Mouse (Mus musculus): ENCODE measurements at regions not wholly inside any gene's neighbourhood (a gene's known extent, or its start where the extent isn't known, plus 50 kb on each side); places are given as distances from the start of the nearest gene placed in this dataset.

DNA sequence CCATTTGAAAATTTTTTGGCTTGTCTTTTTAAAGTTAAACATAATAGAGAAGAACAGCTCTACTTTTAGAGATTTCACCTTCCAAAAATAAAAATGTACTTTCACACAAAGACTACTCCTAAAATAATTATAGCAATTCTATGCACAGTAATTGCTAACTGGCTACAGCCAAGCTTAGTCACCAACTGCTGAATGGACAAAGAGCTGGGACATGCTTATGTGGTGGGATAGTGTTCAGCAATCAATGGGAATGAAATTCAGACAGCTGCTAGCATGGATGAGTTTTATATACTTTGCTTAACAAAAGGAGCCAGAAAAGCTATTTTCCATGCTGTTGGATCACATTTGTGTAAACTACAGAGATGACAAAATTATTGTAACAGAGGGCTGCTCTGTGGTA is 2727.5 kb downstream of the Gm37988 start:
- H3K4me1 ChIP-seq (replicated peaks; ENCODE audit: control insufficient read depth, insufficient read depth, low read length): no peaks in the 10 kb centered on the region
- DNase-seq (ENCODE audit: low spot score) (no peak), ATAC-seq (ENCODE audit: low FRiP score) (no peak)
- H3K4me3 ChIP-seq (ENCODE audit: low read depth, low read length): no peak overlapping the region
- H3K27me3 ChIP-seq (ENCODE audit: control insufficient read depth, insufficient read depth, low read length): no peaks in the 10 kb centered on the region
- H3K27ac ChIP-seq (ENCODE audit: low read depth, low read length): no peak overlapping the region
- H3K4me2 ChIP-seq (replicated peaks; ENCODE audit: low read depth, low read length): no peak overlapping the region
- H3K9me3 ChIP-seq (ENCODE audit: control insufficient read depth, low read length): no peaks in the 10 kb centered on the region
- H3K36me3 ChIP-seq (ENCODE audit: control insufficient read depth, insufficient read depth, low read length): no peaks in the 10 kb centered on the region
- H3K9ac ChIP-seq (ENCODE audit: low read depth, low read length): no peak overlapping the region

DNA sequence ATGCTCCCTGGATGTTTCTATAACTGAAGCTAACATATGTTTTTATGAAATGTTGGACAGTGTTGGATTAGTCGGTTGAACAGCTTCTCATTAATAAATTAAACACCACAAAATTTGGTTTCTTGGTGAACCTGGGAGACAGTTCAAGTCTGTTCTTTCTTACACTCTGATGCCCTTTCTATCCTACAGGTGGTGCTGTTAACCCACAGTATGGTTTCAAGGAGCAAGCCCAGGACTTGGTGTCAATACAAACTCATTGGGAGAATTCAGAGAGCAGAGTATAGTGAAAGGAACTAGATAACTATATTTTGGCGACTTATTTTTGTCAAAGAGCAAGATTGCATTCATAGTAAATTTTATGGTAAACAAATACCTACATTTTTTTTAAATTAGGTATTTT is 2735.8 kb downstream of the Gm37988 start:
- no peaks in the 10 kb centered on the region for H3K4me1 ChIP-seq (replicated peaks; ENCODE audit: control insufficient read depth, insufficient read depth, low read length)
- H3K27me3 ChIP-seq (ENCODE audit: control insufficient read depth, insufficient read depth, low read length): no peaks in the 10 kb centered on the region
- H3K36me3 ChIP-seq (ENCODE audit: control insufficient read depth, insufficient read depth, low read length): no peaks in the 10 kb centered on the region
- ATAC-seq (ENCODE audit: low FRiP score): peak; percentile 47; the same call in 1 of the 2 replicates
- no peak overlapping the region for H3K9ac ChIP-seq (ENCODE audit: low read depth, low read length)
- no peak overlapping the region for H3K4me2 ChIP-seq (replicated peaks; ENCODE audit: low read depth, low read length)
- no peaks in the 10 kb centered on the region for H3K9me3 ChIP-seq (ENCODE audit: control insufficient read depth, low read length)
- peak; percentile 41 for DNase-seq (ENCODE audit: low spot score)
- H3K27ac ChIP-seq (ENCODE audit: low read depth, low read length): no peak overlapping the region
- no peak overlapping the region for H3K4me3 ChIP-seq (ENCODE audit: low read depth, low read length)
- 28% methylated on average over 2 of the region's 2 CpGs for whole genome bisulfite sequencing

DNA sequence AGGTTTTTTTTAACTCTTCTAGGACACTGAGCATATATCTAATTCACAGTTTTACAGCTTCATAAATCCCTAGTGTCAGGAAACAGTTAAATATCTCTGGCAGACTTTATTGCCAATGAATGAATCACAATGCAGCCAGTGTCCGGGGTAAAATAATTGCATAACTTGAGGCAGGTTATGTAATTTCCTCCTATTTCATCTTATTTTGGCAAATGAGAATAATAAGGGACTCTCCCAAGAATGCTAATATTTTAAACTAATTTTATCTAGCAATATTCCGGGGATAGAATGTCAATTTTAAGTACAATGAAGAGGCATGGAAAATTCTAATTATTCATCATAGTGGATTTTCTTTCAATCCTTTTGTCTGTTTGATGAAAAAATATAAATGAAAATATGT is 2740.6 kb downstream of the Gm37988 start:
- ATAC-seq (ENCODE audit: low FRiP score) (no peak), DNase-seq (ENCODE audit: low spot score) (no peak)
- Histone ChIP-seq H3K4me1 (replicated peaks; ENCODE audit: control insufficient read depth, insufficient read depth, low read length) (no peaks in the 10 kb centered on the region), H3K4me3 (ENCODE audit: low read depth, low read length) (no peak overlapping the region), H3K9ac (ENCODE audit: low read depth, low read length) (no peak overlapping the region), H3K27ac (ENCODE audit: low read depth, low read length) (no peak overlapping the region), H3K9me3 (ENCODE audit: control insufficient read depth, low read length) (no peaks in the 10 kb centered on the region), H3K36me3 (ENCODE audit: control insufficient read depth, insufficient read depth, low read length) (no peaks in the 10 kb centered on the region), H3K4me2 (replicated peaks; ENCODE audit: low read depth, low read length) (no peak overlapping the region), H3K27me3 (ENCODE audit: control insufficient read depth, insufficient read depth, low read length) (no peaks in the 10 kb centered on the region)
- 80% methylated on average over 2 of the region's 2 CpGs for WGBS

DNA sequence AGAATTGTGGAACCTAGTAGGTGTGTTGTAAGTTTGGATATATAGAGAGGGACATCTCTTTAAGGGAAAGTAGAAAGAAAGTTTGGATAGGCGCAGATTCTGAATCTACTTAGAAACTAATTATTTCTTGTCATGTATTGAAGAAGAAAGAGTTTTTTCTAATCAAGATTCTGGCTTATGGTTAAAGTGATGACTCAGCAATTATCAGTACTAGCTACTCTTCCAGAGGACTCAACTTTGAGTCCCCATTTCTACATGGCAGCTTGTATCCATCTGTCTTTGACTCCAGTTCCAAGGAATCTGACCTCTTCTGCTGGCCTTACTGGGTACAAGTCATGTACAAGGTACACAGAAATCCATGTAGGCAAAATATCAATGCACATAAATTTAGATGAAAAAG is 2767.1 kb downstream of the Gm37988 start:
- Histone ChIP-seq H3K4me2 (replicated peaks; ENCODE audit: low read depth, low read length) (no peak overlapping the region), H3K9ac (ENCODE audit: low read depth, low read length) (no peak overlapping the region), H3K27me3 (ENCODE audit: control insufficient read depth, insufficient read depth, low read length) (no peaks in the 10 kb centered on the region), H3K9me3 (ENCODE audit: control insufficient read depth, low read length) (no peaks in the 10 kb centered on the region), H3K36me3 (ENCODE audit: control insufficient read depth, insufficient read depth, low read length) (no peaks in the 10 kb centered on the region), H3K27ac (ENCODE audit: low read depth, low read length) (no peak overlapping the region), H3K4me1 (replicated peaks; ENCODE audit: control insufficient read depth, insufficient read depth, low read length) (no peaks in the 10 kb centered on the region), H3K4me3 (ENCODE audit: low read depth, low read length) (no peak overlapping the region)
- WGBS: 89% methylated on average over 1 of the region's 1 CpGs
- ATAC-seq (ENCODE audit: low FRiP score) (no peak), DNase-seq (ENCODE audit: low spot score) (no peak)

DNA sequence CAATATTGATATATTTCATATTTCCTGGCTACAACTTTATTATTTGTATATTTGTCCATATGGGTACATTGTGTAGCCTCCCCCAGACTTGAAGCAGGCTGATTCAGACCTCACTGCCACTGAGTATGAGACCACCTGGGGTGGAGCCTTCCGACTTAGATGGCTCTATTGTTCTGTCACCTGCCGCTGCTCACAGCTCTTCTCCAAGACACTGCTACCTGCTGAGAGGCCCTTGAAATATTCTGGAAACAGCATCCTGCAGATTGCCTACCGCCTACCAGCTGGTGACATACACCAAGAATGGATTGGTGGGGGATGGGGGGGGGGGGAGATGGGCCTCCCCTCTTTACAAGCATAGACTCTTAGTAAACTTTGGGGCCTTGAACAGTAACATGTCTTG is 2778.7 kb downstream of the Gm37988 start:
- Histone ChIP-seq H3K27me3 (ENCODE audit: control insufficient read depth, insufficient read depth, low read length) (no peaks in the 10 kb centered on the region), H3K27ac (ENCODE audit: low read depth, low read length) (no peak overlapping the region), H3K36me3 (ENCODE audit: control insufficient read depth, insufficient read depth, low read length) (no peaks in the 10 kb centered on the region), H3K4me3 (ENCODE audit: low read depth, low read length) (no peak overlapping the region), H3K4me2 (replicated peaks; ENCODE audit: low read depth, low read length) (no peak overlapping the region), H3K9ac (ENCODE audit: low read depth, low read length) (no peak overlapping the region), H3K9me3 (ENCODE audit: control insufficient read depth, low read length) (no peaks in the 10 kb centered on the region), H3K4me1 (replicated peaks; ENCODE audit: control insufficient read depth, insufficient read depth, low read length) (no peaks in the 10 kb centered on the region)
- 34% methylated on average over 3 of the region's 3 CpGs for WGBS
- ATAC-seq (ENCODE audit: low FRiP score): 0 out of 2 replicates have a peak, but pooled peaks have one; percentile 30
- peak; percentile 1 for DNase-seq (ENCODE audit: low spot score)

DNA sequence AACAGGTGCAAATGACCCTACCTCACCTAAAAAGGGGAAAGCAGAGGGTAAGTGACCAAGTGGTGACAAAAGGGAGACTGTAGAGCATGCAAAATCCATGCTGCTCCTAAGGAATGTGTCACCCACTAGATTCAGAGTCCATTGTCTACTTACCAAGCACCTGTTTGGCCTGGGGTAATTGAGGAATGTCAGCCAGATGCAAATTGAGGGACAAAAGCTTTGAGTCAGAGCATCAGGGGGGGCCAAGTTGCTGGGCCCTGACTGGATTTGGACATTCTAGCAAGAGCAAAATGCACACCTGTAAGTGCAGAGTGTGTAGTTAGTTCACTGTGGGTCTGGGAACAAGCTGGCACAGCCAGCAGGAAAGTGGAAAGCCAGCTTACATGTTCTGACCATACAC is 2783.6 kb downstream of the Gm37988 start:
- Histone ChIP-seq H3K27ac (ENCODE audit: low read depth, low read length) (no peak overlapping the region), H3K27me3 (ENCODE audit: control insufficient read depth, insufficient read depth, low read length) (no peaks in the 10 kb centered on the region), H3K4me1 (replicated peaks; ENCODE audit: control insufficient read depth, insufficient read depth, low read length) (no peaks in the 10 kb centered on the region), H3K4me3 (ENCODE audit: low read depth, low read length) (no peak overlapping the region), H3K4me2 (replicated peaks; ENCODE audit: low read depth, low read length) (no peak overlapping the region), H3K9ac (ENCODE audit: low read depth, low read length) (no peak overlapping the region), H3K9me3 (ENCODE audit: control insufficient read depth, low read length) (no peaks in the 10 kb centered on the region), H3K36me3 (ENCODE audit: control insufficient read depth, insufficient read depth, low read length) (no peaks in the 10 kb centered on the region)
- ATAC-seq (ENCODE audit: low FRiP score) (no peak), DNase-seq (ENCODE audit: low spot score) (no peak)
